Mouse (Mus musculus): ENCODE measurements at regions not wholly inside any gene's neighbourhood (a gene's known extent, or its start where the extent isn't known, plus 50 kb on each side); places are given as distances from the start of the nearest gene placed in this dataset.

- H3K79me2 ChIP-seq (replicated peaks; ENCODE audit: control insufficient read depth, insufficient read depth, low read length) = no peaks in the 10 kb centered on the region
- TF ChIP-seq EP300 (IDR thresholded peaks at IDR 0.05; ENCODE audit: insufficient read depth, low read depth, low read length) (no peak), POLR2A (IDR thresholded peaks at IDR 0.05; ENCODE audit: insufficient read depth, low read depth, low read length) (no peak), CTCF (IDR thresholded peaks at IDR 0.05) (no peak)
- WGBS = 77% methylated on average over 5 of the region's 5 CpGs
- H3K36me3 ChIP-seq (ENCODE audit: control insufficient read depth, insufficient read depth, low read length) = no peaks in the 10 kb centered on the region
- H3K4me3 ChIP-seq = no peak overlapping the region
- DNase-seq = no peak
- intact Hi-C loops (cut with DNase I) = no loop called here
- H3K27ac ChIP-seq = no peak overlapping the region
- H3K27me3 ChIP-seq (ENCODE audit: control insufficient read depth, insufficient read depth, low read length) = no peaks in the 10 kb centered on the region
- no peak overlapping the region for H3K9ac ChIP-seq (ENCODE audit: low read depth, low read length)
- H3K4me1 ChIP-seq (ENCODE audit: control insufficient read depth, insufficient read depth, low read length) = no peaks in the 10 kb centered on the region
Measured at GRCm38 (mm10) chr16:62681880-62682279, 104.7 kb downstream of the Nsun3 start.

GRCm38 (mm10) chr16:62676815-62677214, 109.8 kb downstream of the Nsun3 start:
- intact Hi-C loops (cut with DNase I) = no loop called here
- 76% methylated on average over 6 of the region's 6 CpGs for WGBS
- Histone ChIP-seq H3K4me1 (ENCODE audit: control insufficient read depth, insufficient read depth, low read length) (no peaks in the 10 kb centered on the region), H3K9ac (ENCODE audit: low read depth, low read length) (no peak overlapping the region), H3K4me3 (no peak overlapping the region), H3K79me2 (replicated peaks; ENCODE audit: control insufficient read depth, insufficient read depth, low read length) (no peaks in the 10 kb centered on the region), H3K36me3 (ENCODE audit: control insufficient read depth, insufficient read depth, low read length) (no peaks in the 10 kb centered on the region), H3K27ac (no peak overlapping the region), H3K27me3 (ENCODE audit: control insufficient read depth, insufficient read depth, low read length) (no peaks in the 10 kb centered on the region)
- no peak for DNase-seq
- TF ChIP-seq POLR2A (IDR thresholded peaks at IDR 0.05; ENCODE audit: insufficient read depth, low read depth, low read length) (no peak), CTCF (IDR thresholded peaks at IDR 0.05) (no peak), EP300 (IDR thresholded peaks at IDR 0.05; ENCODE audit: insufficient read depth, low read depth, low read length) (no peak)

GRCm38 (mm10) chr16:62657383-62657782, 129.2 kb downstream of the Nsun3 start:
- DNase-seq = no peak
- no peak overlapping the region for H3K9ac ChIP-seq (ENCODE audit: low read depth, low read length)
- H3K27me3 ChIP-seq (ENCODE audit: control insufficient read depth, insufficient read depth, low read length) = no peaks in the 10 kb centered on the region
- no peak overlapping the region for H3K4me3 ChIP-seq
- no peak overlapping the region for H3K27ac ChIP-seq
- H3K36me3 ChIP-seq (ENCODE audit: control insufficient read depth, insufficient read depth, low read length) = no peaks in the 10 kb centered on the region
- H3K4me1 ChIP-seq (ENCODE audit: control insufficient read depth, insufficient read depth, low read length) = no peaks in the 10 kb centered on the region
- intact Hi-C loops (cut with DNase I) = no loop called here
- no peaks in the 10 kb centered on the region for H3K79me2 ChIP-seq (replicated peaks; ENCODE audit: control insufficient read depth, insufficient read depth, low read length)
- TF ChIP-seq EP300 (IDR thresholded peaks at IDR 0.05; ENCODE audit: insufficient read depth, low read depth, low read length) = no peak
- WGBS = 83% methylated on average over 2 of the region's 2 CpGs

DNA sequence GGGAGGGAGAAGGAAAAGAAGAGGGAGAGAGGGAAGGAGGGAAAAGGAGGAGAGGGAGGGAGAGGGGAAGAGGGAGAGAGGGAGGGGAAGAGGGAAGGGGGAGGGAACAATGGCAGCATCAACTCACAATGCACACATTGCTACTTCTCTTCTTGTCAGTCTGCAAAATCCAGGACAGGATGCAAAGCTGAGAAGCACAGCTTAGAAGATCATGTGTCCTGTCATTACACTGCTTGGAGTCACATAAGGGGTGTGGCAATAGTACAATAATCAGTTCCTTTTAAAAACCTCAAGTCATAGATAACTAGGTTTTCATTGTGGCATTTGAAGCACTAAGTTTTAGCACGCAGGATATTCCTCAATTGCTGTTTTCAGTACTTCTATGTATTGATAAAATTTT, 132.2 kb downstream of the Nsun3 start:
- no peak overlapping the region for H3K4me3 ChIP-seq
- no peak overlapping the region for H3K9ac ChIP-seq (ENCODE audit: low read depth, low read length)
- no peak for DNase-seq
- H3K4me1 ChIP-seq (ENCODE audit: control insufficient read depth, insufficient read depth, low read length) = no peaks in the 10 kb centered on the region
- H3K36me3 ChIP-seq (ENCODE audit: control insufficient read depth, insufficient read depth, low read length) = no peaks in the 10 kb centered on the region
- TF ChIP-seq POLR2A (IDR thresholded peaks at IDR 0.05; ENCODE audit: insufficient read depth, low read depth, low read length) (no peak), EP300 (IDR thresholded peaks at IDR 0.05; ENCODE audit: insufficient read depth, low read depth, low read length) (no peak), CTCF (IDR thresholded peaks at IDR 0.05) (no peak)
- intact Hi-C loops (cut with DNase I) = no loop called here
- H3K27ac ChIP-seq = no peak overlapping the region
- WGBS = 69% methylated on average over 1 of the region's 1 CpGs
- H3K79me2 ChIP-seq (replicated peaks; ENCODE audit: control insufficient read depth, insufficient read depth, low read length) = no peaks in the 10 kb centered on the region
- no peaks in the 10 kb centered on the region for H3K27me3 ChIP-seq (ENCODE audit: control insufficient read depth, insufficient read depth, low read length)

- no peak overlapping the region for H3K4me3 ChIP-seq
- no peaks in the 10 kb centered on the region for H3K4me1 ChIP-seq (ENCODE audit: control insufficient read depth, insufficient read depth, low read length)
- intact Hi-C loops (cut with DNase I) = no loop called here
- WGBS = 44% methylated on average over 8 of the region's 8 CpGs
- no peak for DNase-seq
- H3K9ac ChIP-seq (ENCODE audit: low read depth, low read length) = no peak overlapping the region
- H3K27me3 ChIP-seq (ENCODE audit: control insufficient read depth, insufficient read depth, low read length) = no peaks in the 10 kb centered on the region
- H3K79me2 ChIP-seq (replicated peaks; ENCODE audit: control insufficient read depth, insufficient read depth, low read length) = no peaks in the 10 kb centered on the region
- H3K27ac ChIP-seq = no peak overlapping the region
- TF ChIP-seq POLR2A (IDR thresholded peaks at IDR 0.05; ENCODE audit: insufficient read depth, low read depth, low read length) = no peak
- TF ChIP-seq EP300 (IDR thresholded peaks at IDR 0.05; ENCODE audit: insufficient read depth, low read depth, low read length) = no peak
- no peak for TF ChIP-seq CTCF (IDR thresholded peaks at IDR 0.05)
- H3K36me3 ChIP-seq (ENCODE audit: control insufficient read depth, insufficient read depth, low read length) = no peaks in the 10 kb centered on the region
Measured at GRCm38 (mm10) chr16:62653817-62654216, 132.8 kb downstream of the Nsun3 start.

GRCm38 (mm10) chr16:62652769-62653465, 133.7 kb downstream of the Nsun3 start:
- WGBS = 53% methylated on average over 6 of the region's 6 CpGs
- no peak for DNase-seq
- no peak overlapping the region for H3K27ac ChIP-seq
- no peak overlapping the region for H3K9ac ChIP-seq (ENCODE audit: low read depth, low read length)
- no peaks in the 10 kb centered on the region for H3K36me3 ChIP-seq (ENCODE audit: control insufficient read depth, insufficient read depth, low read length)
- TF ChIP-seq EP300 (IDR thresholded peaks at IDR 0.05; ENCODE audit: insufficient read depth, low read depth, low read length) (no peak), POLR2A (IDR thresholded peaks at IDR 0.05; ENCODE audit: insufficient read depth, low read depth, low read length) (no peak), CTCF (IDR thresholded peaks at IDR 0.05) (no peak)
- no peak overlapping the region for H3K4me3 ChIP-seq
- no peaks in the 10 kb centered on the region for H3K4me1 ChIP-seq (ENCODE audit: control insufficient read depth, insufficient read depth, low read length)
- H3K79me2 ChIP-seq (replicated peaks; ENCODE audit: control insufficient read depth, insufficient read depth, low read length) = no peaks in the 10 kb centered on the region
- intact Hi-C loops (cut with DNase I) = no loop called here
- H3K27me3 ChIP-seq (ENCODE audit: control insufficient read depth, insufficient read depth, low read length) = no peaks in the 10 kb centered on the region

Measured in heart, adult 2 months (tissue).